ENCODE assay signal across 16 mouse cellular contexts in the genomic region with DNA sequence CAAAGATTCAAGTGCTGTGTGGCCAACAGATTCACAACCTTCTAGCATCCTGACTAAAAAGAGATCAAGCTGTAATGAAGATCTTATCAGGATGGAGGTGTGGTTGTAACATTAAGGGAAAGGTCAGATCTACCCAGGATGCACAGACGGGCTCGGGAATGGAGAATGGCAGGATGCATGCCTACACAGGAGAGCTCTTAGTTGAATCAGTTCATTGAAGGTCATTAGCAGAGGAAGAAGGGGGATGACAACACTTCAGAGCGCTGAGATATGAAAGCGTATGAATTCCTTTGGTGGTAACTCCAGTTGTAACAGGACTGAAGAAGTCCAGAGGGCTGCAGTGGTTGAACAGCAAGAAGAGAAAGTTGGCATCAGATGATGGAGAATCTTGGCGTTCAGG. TPM values are rescaled to one million over a fixed set of nuclear protein-coding genes. Genes with fewer than 3 reads are reported as not detected.
DNase-seq lines count a peak whose midpoint lies in the region.
"Had no signal": no experiment of that assay in that cellular context is flagged by ENCODE, and none has a peak within 500 bp of the region (broad histone marks: within the 10 kb centered on the region; RNA-seq: fewer than 3 reads in every experiment).

No protein-coding gene starts in this region.

- DNase-seq in heart, adult 11 months = peak; percentile 86
- DNase-seq in heart, adult 18-20 months = no peak
- DNase-seq in gonadal fat pad, adult 2 months (ENCODE audit: low read depth) = peak; percentile 62
- no peak for DNase-seq in testis, postnatal 10 days (ENCODE audit: low spot score)
- DNase-seq: adrenal gland, adult 2 months; adrenal gland, adult 8-10 months; adrenal gland, postnatal 10 days; adrenal gland, postnatal 14 days; adrenal gland, postnatal 25 days; adrenal gland, postnatal 36 days; B cell, adult 2 months; cerebellum, adult 11 months; cerebellum, adult 11-12 months; cerebellum, adult 18-20 months had no signal

RNA-seq across cellular contexts. Expression of a gene that starts 27.1 kb away (rescaled TPM):
- 10 to 100 TPM; 42.5 to 44.2 TPM for total RNA-seq in heart, adult 18-20 months (2021)
- 29.8 and 39.2 TPM in 2 replicates for polyA plus RNA-seq in gonadal fat pad, adult 2 months (2012; rRNA removed)
- total RNA-seq: CH12.LX, MEL had no signal

RNA-seq across cellular contexts. Expression of a gene that starts 51.4 kb away (rescaled TPM):
- total RNA-seq in heart, adult 18-20 months (2021) = 10 to 100 TPM; 52.9 to 57.5 TPM
- polyA plus RNA-seq in gonadal fat pad, adult 2 months (2012; rRNA removed) = 24.6 and 27.6 TPM in 2 replicates

Comparison
In these comparisons a context has a peak if more than half of its experiments do, and no peak if none do; other contexts are left out.
1. DNase-seq: peak in heart, adult 11 months (single experiment) and gonadal fat pad, adult 2 months (single experiment); none in heart, adult 18-20 months (0 of 2) and testis, postnatal 10 days (single experiment).